Mouse (Mus musculus): Measurements from ENCODE around the gene 4930518I15Rik. TPM values are rescaled to one million over a fixed set of nuclear protein-coding genes. Genes with fewer than 3 reads are reported as not detected.

The 4930518I15Rik gene
- total and polyA plus RNA-seq, 2 experiments from 2014 or later = 1.00 to 2.1 TPM

DNA sequence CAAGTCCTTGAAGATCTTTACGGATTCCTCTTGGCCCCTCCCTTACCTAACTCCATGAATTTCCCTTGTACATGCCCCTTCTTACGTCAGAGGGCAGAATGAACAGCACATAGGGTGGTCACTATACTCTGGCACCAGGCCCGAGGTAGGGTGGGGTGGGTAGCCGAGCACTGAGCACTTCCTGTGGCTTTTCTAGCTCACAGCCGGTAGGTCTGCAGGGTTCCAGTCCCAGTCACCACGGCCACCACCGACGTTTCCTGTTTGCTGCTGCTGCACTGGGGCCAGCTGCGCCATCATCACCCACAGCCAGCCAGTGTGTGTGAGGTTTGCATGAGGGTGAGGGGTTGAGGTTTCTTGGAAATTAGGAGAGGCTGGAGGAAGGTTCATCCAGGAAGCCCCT, 20.0 kb upstream of the 4930518I15Rik start:
- TF ChIP-seq CTCF (IDR thresholded peaks at IDR 0.05; ENCODE audit: low read depth) = no peak
- Histone ChIP-seq H3K9ac (no peak overlapping the region), H3K4me2 (ENCODE audit: low read depth) (no peak overlapping the region), H3K27ac (ENCODE audit: low read depth, low read length) (no peak overlapping the region), H3K9me3 (ENCODE audit: low read length) (no peaks in the 10 kb centered on the region), H3K36me3 (ENCODE audit: insufficient read depth) (peaks cover 18% of the 10 kb centered on the region), H3K27me3 (ENCODE audit: insufficient read depth, low read length) (no peaks in the 10 kb centered on the region), H3K4me3 (ENCODE audit: low read depth, low read length) (no peak overlapping the region), H3K4me1 (ENCODE audit: insufficient read depth) (no peaks in the 10 kb centered on the region)
- DNase-seq (no peak), ATAC-seq (no peak)
- 69% methylated on average over 9 of the region's 9 CpGs for WGBS

DNA sequence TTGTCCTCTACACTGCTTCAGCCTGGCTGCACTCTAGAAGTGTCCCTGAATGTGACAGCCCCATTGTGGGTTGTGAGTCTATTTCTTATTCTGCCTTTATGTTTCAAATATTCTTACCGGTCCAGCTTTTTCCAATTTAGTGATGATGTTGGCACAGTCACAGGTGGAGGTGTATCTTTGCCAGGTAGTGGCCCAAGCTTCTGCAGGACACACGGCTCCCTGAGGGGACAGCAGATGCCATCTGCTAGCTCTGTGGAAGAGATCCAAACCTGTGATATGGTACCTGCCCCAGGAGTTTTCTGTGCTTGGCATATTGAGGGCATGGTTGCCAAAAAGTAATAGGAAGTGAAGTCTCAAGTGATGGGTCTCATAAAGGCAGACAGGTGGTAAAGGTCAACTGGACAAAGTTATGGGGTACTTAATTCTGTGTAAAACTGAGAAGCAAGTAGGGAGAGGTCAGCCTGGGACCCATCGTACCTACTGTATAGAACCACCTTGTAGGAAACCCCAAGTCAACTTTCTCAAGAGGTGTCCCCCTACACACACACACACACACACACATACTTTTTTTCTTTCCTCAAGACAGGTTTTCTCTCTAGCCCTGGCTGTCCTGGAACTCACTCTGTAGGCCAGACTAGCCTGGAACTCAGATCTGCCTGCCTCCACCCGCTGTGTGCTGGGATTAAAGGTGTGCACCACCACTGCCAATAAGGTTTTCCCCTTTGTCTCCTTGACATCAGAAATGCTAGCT, 17.2 kb upstream of the 4930518I15Rik start:
- Histone ChIP-seq H3K36me3 (ENCODE audit: insufficient read depth) (peaks cover 28% of the 10 kb centered on the region), H3K4me3 (ENCODE audit: low read depth, low read length) (no peak overlapping the region), H3K4me1 (ENCODE audit: insufficient read depth) (no peaks in the 10 kb centered on the region), H3K4me2 (ENCODE audit: low read depth) (no peak overlapping the region), H3K27ac (ENCODE audit: low read depth, low read length) (no peak overlapping the region), H3K9me3 (ENCODE audit: low read length) (no peaks in the 10 kb centered on the region), H3K9ac (no peak overlapping the region), H3K27me3 (ENCODE audit: insufficient read depth, low read length) (no peaks in the 10 kb centered on the region)
- TF ChIP-seq CTCF (IDR thresholded peaks at IDR 0.05; ENCODE audit: low read depth) = no peak
- no peak for DNase-seq
- WGBS = 90% methylated on average over 4 of the region's 4 CpGs
- no peak for ATAC-seq

DNA sequence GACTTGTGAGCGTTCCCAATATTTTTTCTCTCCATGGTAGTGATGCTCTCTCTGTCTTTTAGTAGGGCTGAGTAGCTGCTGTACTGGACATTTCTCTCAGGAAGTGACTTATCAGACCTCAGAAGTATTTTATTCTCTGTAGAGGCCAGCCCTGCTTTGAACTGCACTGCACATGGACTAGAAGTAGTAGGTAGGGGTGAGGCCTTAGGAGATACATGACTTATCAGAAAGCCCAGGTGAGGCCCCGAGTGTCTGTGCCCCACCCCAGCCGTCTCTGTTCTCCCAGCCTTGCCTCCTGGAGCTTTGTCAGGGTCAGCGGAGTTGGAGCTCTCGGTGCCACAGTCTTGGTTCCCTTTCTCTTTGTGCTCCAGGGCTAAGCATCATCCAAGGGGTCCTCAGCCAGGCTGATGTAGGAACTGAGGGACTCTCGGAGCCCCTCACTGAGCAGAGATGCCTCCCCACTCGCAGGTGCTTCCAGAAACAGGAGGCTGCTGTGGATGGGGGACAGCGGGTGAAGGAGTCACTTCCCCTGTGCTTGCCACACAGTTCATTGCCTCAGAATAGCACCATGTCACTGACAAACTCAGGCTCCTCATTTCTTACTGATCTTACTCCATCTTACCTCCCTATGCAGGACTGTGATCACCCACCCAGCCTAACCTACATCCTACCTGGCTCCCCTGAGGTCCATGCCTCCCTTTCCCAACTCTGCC, 16.5 kb upstream of the 4930518I15Rik start:
- WGBS = 93% methylated on average over 8 of the region's 8 CpGs
- Histone ChIP-seq H3K9ac (no peak overlapping the region), H3K9me3 (ENCODE audit: low read length) (no peaks in the 10 kb centered on the region), H3K4me3 (ENCODE audit: low read depth, low read length) (no peak overlapping the region), H3K27ac (ENCODE audit: low read depth, low read length) (no peak overlapping the region), H3K27me3 (ENCODE audit: insufficient read depth, low read length) (no peaks in the 10 kb centered on the region), H3K4me2 (ENCODE audit: low read depth) (no peak overlapping the region), H3K4me1 (ENCODE audit: insufficient read depth) (no peaks in the 10 kb centered on the region), H3K36me3 (ENCODE audit: insufficient read depth) (peaks cover 35% of the 10 kb centered on the region)
- DNase-seq (no peak), ATAC-seq (no peak)
- no peak for TF ChIP-seq CTCF (IDR thresholded peaks at IDR 0.05; ENCODE audit: low read depth)

DNA sequence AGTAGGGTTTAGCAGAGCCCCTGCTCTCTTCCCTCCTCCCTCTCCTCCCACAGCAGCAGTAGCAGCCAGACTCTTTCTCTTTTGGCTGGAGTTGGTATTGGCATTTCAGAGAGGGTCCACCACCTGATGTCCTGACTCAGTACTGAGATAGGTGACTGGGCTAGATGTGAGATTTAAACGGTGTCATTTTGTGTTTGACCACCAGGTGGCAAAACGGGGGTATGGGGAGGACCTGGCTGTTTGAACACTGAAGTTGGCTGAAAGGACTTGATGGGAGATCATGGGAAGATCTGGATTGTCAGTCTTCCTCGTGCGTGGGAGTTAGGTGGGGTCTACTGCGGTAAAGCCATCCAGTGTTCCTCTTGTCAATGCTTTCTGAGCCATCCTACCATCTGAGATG, 15.9 kb upstream of the 4930518I15Rik start:
- TF ChIP-seq CTCF (IDR thresholded peaks at IDR 0.05; ENCODE audit: low read depth) = peak; percentile 86
- DNase-seq (peak; percentile 82), ATAC-seq (peak; percentile 55; the same call in 1 of the 2 replicates)
- Histone ChIP-seq H3K9me3 (ENCODE audit: low read length) (no peaks in the 10 kb centered on the region), H3K4me2 (ENCODE audit: low read depth) (no peak overlapping the region), H3K27me3 (ENCODE audit: insufficient read depth, low read length) (no peaks in the 10 kb centered on the region), H3K4me1 (ENCODE audit: insufficient read depth) (no peaks in the 10 kb centered on the region), H3K4me3 (ENCODE audit: low read depth, low read length) (no peak overlapping the region), H3K36me3 (ENCODE audit: insufficient read depth) (peaks cover 40% of the 10 kb centered on the region), H3K9ac (no peak overlapping the region), H3K27ac (ENCODE audit: low read depth, low read length) (no peak overlapping the region)
- WGBS = 20% methylated on average over 5 of the region's 5 CpGs

DNA sequence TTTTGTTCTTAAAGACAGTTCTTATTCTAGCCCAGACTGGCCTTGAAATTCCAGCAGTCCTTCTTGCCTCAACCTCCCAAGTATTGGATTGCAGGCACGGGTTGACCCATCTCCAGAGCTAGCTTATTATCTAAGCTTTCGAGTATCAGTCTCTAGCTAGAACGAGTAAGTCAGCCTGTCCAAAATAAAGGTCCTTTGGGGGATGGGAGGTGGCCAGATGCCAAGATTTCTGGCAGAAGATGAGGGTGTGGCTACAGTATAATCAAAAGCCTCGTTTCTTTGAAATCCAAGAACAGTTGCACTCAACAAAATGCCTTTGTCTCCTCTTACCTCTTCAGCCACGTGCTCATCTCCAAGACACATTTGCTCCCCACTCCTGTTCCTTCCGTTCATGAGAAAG, 12.8 kb upstream of the 4930518I15Rik start:
- Histone ChIP-seq H3K27me3 (ENCODE audit: insufficient read depth, low read length) (no peaks in the 10 kb centered on the region), H3K27ac (ENCODE audit: low read depth, low read length) (no peak overlapping the region), H3K9ac (no peak overlapping the region), H3K36me3 (ENCODE audit: insufficient read depth) (peaks cover 62% of the 10 kb centered on the region), H3K9me3 (ENCODE audit: low read length) (no peaks in the 10 kb centered on the region), H3K4me1 (ENCODE audit: insufficient read depth) (no peaks in the 10 kb centered on the region), H3K4me2 (ENCODE audit: low read depth) (no peak overlapping the region), H3K4me3 (ENCODE audit: low read depth, low read length) (no peak overlapping the region)
- WGBS = 43% methylated on average over 6 of the region's 6 CpGs
- no peak for DNase-seq
- no peak for ATAC-seq
- TF ChIP-seq CTCF (IDR thresholded peaks at IDR 0.05; ENCODE audit: low read depth) = no peak

DNA sequence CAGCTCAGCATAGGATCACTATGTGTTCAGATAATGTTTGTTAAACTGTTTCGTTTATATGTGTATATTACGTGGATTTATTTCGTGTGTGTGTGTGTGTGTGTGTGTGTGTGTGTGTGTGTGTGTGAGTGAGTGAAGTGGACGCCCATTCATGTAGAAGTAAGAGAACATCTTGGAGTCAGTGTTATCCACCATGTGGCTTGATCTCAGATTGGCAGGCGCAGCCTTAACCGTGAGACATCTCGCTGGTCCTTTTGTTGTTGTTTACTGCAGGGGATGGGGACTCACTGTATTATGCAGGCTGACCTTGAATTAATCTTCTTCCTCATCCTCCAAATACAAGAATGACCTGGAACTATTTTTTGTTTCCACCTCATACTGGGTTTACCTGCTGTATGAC, 11.8 kb upstream of the 4930518I15Rik start:
- no peak overlapping the region for H3K4me3 ChIP-seq (ENCODE audit: low read depth, low read length)
- DNase-seq (no peak), ATAC-seq (no peak)
- H3K9ac ChIP-seq = no peak overlapping the region
- peaks cover 65% of the 10 kb centered on the region for H3K36me3 ChIP-seq (ENCODE audit: insufficient read depth)
- no peak overlapping the region for H3K4me2 ChIP-seq (ENCODE audit: low read depth)
- no peaks in the 10 kb centered on the region for H3K4me1 ChIP-seq (ENCODE audit: insufficient read depth)
- WGBS = 89% methylated on average over 7 of the region's 7 CpGs
- no peaks in the 10 kb centered on the region for H3K9me3 ChIP-seq (ENCODE audit: low read length)
- no peak for TF ChIP-seq CTCF (IDR thresholded peaks at IDR 0.05; ENCODE audit: low read depth)
- H3K27ac ChIP-seq (ENCODE audit: low read depth, low read length) = no peak overlapping the region
- H3K27me3 ChIP-seq (ENCODE audit: insufficient read depth, low read length) = no peaks in the 10 kb centered on the region

DNA sequence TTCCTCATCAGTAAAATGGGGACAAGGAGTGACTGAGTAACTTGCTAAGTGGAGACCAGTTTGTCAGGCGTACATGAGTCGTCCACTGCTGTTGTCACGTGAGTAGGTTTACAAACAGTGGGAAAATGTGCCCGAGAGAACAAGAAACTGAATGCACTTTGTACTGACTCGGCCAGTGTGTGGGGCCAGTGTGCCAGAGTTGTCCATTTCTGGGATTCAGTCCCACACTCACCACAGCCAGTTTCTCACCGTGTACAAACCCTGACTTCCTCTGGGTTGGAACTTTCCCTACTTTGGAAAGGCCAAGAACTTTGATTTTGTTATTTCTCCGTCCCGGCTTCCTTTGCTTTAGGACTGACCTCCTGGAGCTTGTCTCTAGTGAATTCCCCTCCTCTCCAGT, 11.2 kb upstream of the 4930518I15Rik start:
- Histone ChIP-seq H3K9me3 (ENCODE audit: low read length) (no peaks in the 10 kb centered on the region), H3K9ac (no peak overlapping the region), H3K27ac (ENCODE audit: low read depth, low read length) (no peak overlapping the region), H3K36me3 (ENCODE audit: insufficient read depth) (peaks cover 60% of the 10 kb centered on the region), H3K27me3 (ENCODE audit: insufficient read depth, low read length) (no peaks in the 10 kb centered on the region), H3K4me1 (ENCODE audit: insufficient read depth) (peaks cover 5% of the 10 kb centered on the region), H3K4me2 (ENCODE audit: low read depth) (no peak overlapping the region), H3K4me3 (ENCODE audit: low read depth, low read length) (no peak overlapping the region)
- ATAC-seq (no peak), DNase-seq (no peak)
- WGBS = 73% methylated on average over 8 of the region's 8 CpGs
- TF ChIP-seq CTCF (IDR thresholded peaks at IDR 0.05; ENCODE audit: low read depth) = no peak

Data from forebrain, postnatal 0 days (tissue).